Mouse (Mus musculus): ENCODE results near the gene Pik3r5. TPM values are rescaled to one million over a fixed set of nuclear protein-coding genes. Genes with fewer than 3 reads are reported as not detected.
A peak's percentile ranks its signal among the peaks of the same experiment; 100 is the strongest.

Pik3r5 gene
- polyA plus RNA-seq, 1 experiment from 2014 or later, result 0.65 TPM

DNA sequence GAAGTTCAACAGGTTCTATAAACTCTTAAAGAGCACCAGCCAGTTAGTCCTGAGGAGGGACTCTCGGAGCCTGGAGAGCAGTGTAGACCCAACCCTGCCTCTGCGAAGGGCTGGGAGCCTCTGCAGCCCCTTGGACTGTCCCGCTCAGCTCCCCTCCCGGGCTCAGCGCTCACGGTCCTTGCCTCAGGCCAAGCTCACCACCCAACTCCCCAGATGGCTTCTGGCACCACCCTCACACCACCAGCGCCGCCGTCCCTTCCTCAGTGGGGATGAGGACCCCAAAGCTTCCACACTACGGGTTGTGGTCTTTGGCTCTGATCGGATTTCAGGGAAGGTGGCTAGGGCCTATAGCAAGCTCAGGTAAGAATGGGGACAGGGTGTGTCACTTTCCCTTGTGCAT is 60.7 kb downstream of the Pik3r5 start:
- H3K9me3 ChIP-seq (ENCODE audit: control insufficient read depth, low read length), result no peaks in the 10 kb centered on the region
- H3K27me3 ChIP-seq (ENCODE audit: control insufficient read depth, insufficient read depth, low read length), result no peaks in the 10 kb centered on the region
- peaks cover 20 to 21% of the 10 kb centered on the region in 2 experiments for H3K4me1 ChIP-seq (ENCODE audit: control insufficient read depth in 2 of 2, insufficient read depth in 2 of 2, low read length in 2 of 2)
- no peak overlapping the region for H3K27ac ChIP-seq (replicated peaks in 1 of 2; ENCODE audit: control insufficient read depth in 1 of 2, insufficient read depth in 1 of 2, low read depth in 2 of 2, low read length in 2 of 2)
- no peak overlapping the region for H3K9ac ChIP-seq (ENCODE audit: low read length)
- H3K4me2 ChIP-seq (ENCODE audit: low read length), result no peak overlapping the region
- no peak for ATAC-seq (ENCODE audit: insufficient number of reproducible peaks, insufficient read depth, low FRiP score, low read depth)
- 86% methylated on average over 11 of the region's 11 CpGs for WGBS
- no peak overlapping the region for H3K4me3 ChIP-seq (ENCODE audit: control insufficient read depth in 1 of 2, insufficient read depth in 1 of 2, low read depth in 1 of 2, low read length in 2 of 2)
- no peaks in the 10 kb centered on the region for H3K36me3 ChIP-seq (ENCODE audit: control insufficient read depth, insufficient read depth, low read length)

DNA sequence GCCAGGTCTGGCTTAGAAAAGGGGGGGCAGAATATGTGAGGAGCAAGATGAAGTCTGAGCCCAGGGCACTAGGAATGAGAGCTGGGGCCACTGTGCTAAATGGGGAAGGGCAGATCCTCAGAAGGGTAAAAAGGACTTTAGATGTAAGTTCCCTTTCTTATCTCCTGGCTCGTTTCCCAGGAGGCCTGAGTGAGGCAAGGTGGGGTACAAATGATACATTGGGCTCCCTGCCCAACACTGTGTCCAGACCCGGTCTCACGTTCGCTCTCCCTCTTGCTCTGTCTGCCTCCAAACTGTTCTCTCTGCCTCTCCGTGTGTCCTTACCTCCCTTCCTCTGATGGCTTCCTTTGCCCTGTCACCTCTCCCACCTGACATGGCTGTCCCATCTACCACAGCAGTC is 61.8 kb downstream of the Pik3r5 start:
- peak; percentile 38 for ATAC-seq (ENCODE audit: insufficient number of reproducible peaks, insufficient read depth, low FRiP score, low read depth)
- Histone ChIP-seq H3K27ac (replicated peaks in 1 of 2; ENCODE audit: control insufficient read depth in 1 of 2, insufficient read depth in 1 of 2, low read depth in 2 of 2, low read length in 2 of 2) (peak overlapping the region; percentile 24 to 31), H3K36me3 (ENCODE audit: control insufficient read depth, insufficient read depth, low read length) (no peaks in the 10 kb centered on the region)

DNA sequence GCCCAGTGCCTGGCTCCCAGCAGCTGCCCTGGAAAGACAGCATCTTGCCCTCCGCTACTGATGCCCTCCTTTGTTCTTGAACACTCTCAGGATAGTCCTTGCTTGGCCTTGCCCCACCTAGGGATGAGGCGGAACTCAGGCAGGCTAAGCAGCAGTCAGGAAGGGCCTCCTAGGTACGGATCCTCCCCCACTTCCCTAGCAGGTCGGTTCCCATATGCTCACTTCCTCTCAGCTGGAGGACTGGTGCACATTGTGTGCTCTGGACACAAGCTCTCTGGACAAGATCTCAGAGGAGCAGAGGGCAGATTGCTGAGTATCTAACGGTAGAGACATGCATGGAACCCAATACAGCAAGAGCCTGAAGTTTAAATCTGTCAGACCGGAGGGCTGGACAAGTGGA is 65.2 kb downstream of the Pik3r5 start:
- H3K9ac ChIP-seq (ENCODE audit: low read length), result no peak overlapping the region
- WGBS, result 55% methylated on average over 6 of the region's 6 CpGs
- no peak for ATAC-seq (ENCODE audit: insufficient number of reproducible peaks, insufficient read depth, low FRiP score, low read depth)

More for the DNA sequence above, 61.8 kb downstream of the Pik3r5 start:
- WGBS, result 16% methylated on average over 5 of the region's 5 CpGs
- Histone ChIP-seq H3K27me3 (ENCODE audit: control insufficient read depth, insufficient read depth, low read length) (no peaks in the 10 kb centered on the region), H3K9ac (ENCODE audit: low read length) (no peak overlapping the region; the same call in 1 of the 2 replicates), H3K4me1 (ENCODE audit: control insufficient read depth in 2 of 2, insufficient read depth in 2 of 2, low read length in 2 of 2) (peaks cover 20 to 21% of the 10 kb centered on the region in 2 experiments), H3K9me3 (ENCODE audit: control insufficient read depth, low read length) (no peaks in the 10 kb centered on the region), H3K4me3 (ENCODE audit: control insufficient read depth in 1 of 2, insufficient read depth in 1 of 2, low read depth in 1 of 2, low read length in 2 of 2) (no peak overlapping the region), H3K4me2 (ENCODE audit: low read length) (peak overlapping the region; percentile 21; the same call in 1 of the 2 replicates)

DNA sequence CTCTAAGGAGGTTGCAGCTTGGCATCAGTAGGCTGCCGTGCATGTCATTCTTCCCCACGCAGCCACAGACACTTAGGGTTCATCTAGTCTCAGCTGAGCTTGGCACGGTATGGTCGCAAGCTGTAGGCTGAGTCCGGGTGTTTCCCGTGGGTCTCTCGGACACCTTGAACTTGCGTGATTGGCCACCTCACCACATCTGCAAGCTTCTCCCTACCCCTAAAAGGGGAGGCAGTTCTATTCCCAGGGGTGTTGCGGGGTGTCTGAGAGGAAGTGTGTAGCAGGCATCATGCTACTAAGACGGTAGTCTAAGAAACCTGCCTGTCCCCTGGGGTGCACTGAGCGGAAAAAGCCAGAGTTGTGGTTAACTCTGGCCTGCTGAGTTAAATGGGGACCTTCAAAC is 66.6 kb downstream of the Pik3r5 start:
- no peaks in the 10 kb centered on the region for H3K36me3 ChIP-seq (ENCODE audit: control insufficient read depth, insufficient read depth, low read length)
- H3K27me3 ChIP-seq (ENCODE audit: control insufficient read depth, insufficient read depth, low read length), result no peaks in the 10 kb centered on the region
- H3K4me2 ChIP-seq (ENCODE audit: low read length), result no peak overlapping the region
- no peak overlapping the region for H3K4me3 ChIP-seq (ENCODE audit: control insufficient read depth in 1 of 2, insufficient read depth in 1 of 2, low read depth in 1 of 2, low read length in 2 of 2)
- H3K9ac ChIP-seq (ENCODE audit: low read length), result no peak overlapping the region
- no peak for ATAC-seq (ENCODE audit: insufficient number of reproducible peaks, insufficient read depth, low FRiP score, low read depth)
- WGBS, result 83% methylated on average over 11 of the region's 11 CpGs
- peaks cover 17 to 21% of the 10 kb centered on the region in 2 experiments for H3K4me1 ChIP-seq (ENCODE audit: control insufficient read depth in 2 of 2, insufficient read depth in 2 of 2, low read length in 2 of 2)
- H3K27ac ChIP-seq (replicated peaks in 1 of 2; ENCODE audit: control insufficient read depth in 1 of 2, insufficient read depth in 1 of 2, low read depth in 2 of 2, low read length in 2 of 2), result no peak overlapping the region
- no peaks in the 10 kb centered on the region for H3K9me3 ChIP-seq (ENCODE audit: control insufficient read depth, low read length)

More for the DNA sequence above, 65.2 kb downstream of the Pik3r5 start:
- Histone ChIP-seq H3K4me2 (ENCODE audit: low read length) (no peak overlapping the region), H3K4me1 (ENCODE audit: control insufficient read depth in 2 of 2, insufficient read depth in 2 of 2, low read length in 2 of 2) (peaks cover 23 to 28% of the 10 kb centered on the region in 2 experiments), H3K27me3 (ENCODE audit: control insufficient read depth, insufficient read depth, low read length) (no peaks in the 10 kb centered on the region), H3K27ac (replicated peaks in 1 of 2; ENCODE audit: control insufficient read depth in 1 of 2, insufficient read depth in 1 of 2, low read depth in 2 of 2, low read length in 2 of 2) (0 out of 4 replicates have a peak overlapping the region, but pooled peaks of 1 of the 2 experiments have one; percentile 9), H3K4me3 (ENCODE audit: control insufficient read depth in 1 of 2, insufficient read depth in 1 of 2, low read depth in 1 of 2, low read length in 2 of 2) (no peak overlapping the region), H3K9me3 (ENCODE audit: control insufficient read depth, low read length) (no peaks in the 10 kb centered on the region), H3K36me3 (ENCODE audit: control insufficient read depth, insufficient read depth, low read length) (no peaks in the 10 kb centered on the region)

DNA sequence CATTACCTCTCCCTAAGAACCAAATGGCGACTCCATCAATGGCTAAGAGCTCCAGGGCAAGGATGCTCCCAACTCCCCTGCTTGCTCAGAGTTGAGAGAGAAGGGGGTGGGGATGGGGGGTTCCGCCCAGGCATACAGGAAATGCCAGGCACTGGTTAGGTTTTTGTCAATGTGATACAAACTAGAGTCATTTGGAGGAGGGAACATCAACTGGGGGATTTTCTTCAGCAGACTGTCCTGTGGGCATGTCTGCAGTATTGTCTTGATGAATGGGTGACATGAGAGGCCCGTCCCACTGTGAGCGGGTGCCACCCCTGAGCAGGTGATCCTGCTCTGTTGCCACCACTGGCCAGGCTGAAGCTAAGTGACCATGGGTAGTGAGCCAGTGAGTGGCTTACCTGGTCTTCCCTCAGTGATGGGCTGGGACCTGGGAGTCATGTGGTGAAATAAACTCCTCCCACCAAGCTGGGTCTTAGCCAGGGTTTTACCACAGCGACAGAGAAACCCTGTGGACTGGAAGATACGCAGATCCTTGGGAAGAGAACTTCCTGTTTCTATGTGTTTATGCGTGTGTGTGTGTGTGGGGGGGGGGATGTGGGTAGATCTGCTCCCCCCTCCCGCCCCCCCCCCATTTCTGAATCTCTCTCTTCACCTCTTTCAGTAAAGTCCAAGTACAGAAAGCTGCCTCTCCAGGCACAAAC is 67.2 kb downstream of the Pik3r5 start:
- H3K27me3 ChIP-seq (ENCODE audit: control insufficient read depth, insufficient read depth, low read length), result no peaks in the 10 kb centered on the region
- no peak for ATAC-seq (ENCODE audit: insufficient number of reproducible peaks, insufficient read depth, low FRiP score, low read depth)
- H3K36me3 ChIP-seq (ENCODE audit: control insufficient read depth, insufficient read depth, low read length), result no peaks in the 10 kb centered on the region
- 75% methylated on average over 7 of the region's 8 CpGs for WGBS
- H3K4me2 ChIP-seq (ENCODE audit: low read length), result no peak overlapping the region
- no peak overlapping the region for H3K27ac ChIP-seq (replicated peaks in 1 of 2; ENCODE audit: control insufficient read depth in 1 of 2, insufficient read depth in 1 of 2, low read depth in 2 of 2, low read length in 2 of 2)
- no peak overlapping the region for H3K4me3 ChIP-seq (ENCODE audit: control insufficient read depth in 1 of 2, insufficient read depth in 1 of 2, low read depth in 1 of 2, low read length in 2 of 2)
- no peak overlapping the region for H3K9ac ChIP-seq (ENCODE audit: low read length)
- H3K4me1 ChIP-seq (ENCODE audit: control insufficient read depth in 2 of 2, insufficient read depth in 2 of 2, low read length in 2 of 2), result peaks cover 10 to 14% of the 10 kb centered on the region in 2 experiments
- no peaks in the 10 kb centered on the region for H3K9me3 ChIP-seq (ENCODE audit: control insufficient read depth, low read length)

DNA sequence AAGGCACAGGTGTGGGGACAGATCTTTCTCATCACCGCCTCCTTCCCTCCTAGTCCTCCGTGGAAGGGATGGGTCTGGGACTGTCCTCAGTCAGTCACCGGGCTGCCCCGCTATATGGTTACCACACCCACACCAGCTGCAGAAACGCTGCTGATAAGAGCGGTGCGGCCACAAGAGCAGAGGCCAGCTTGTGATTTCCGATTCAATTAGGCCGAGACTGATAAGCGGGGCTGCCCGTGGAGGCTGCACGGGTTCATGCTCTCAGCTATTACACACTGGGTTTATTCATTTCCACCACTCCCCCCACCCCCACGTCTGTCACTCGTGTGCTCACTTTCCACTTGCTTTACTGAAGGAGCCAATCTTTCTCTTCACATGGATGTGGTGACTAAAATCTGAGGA is 69.0 kb downstream of the Pik3r5 start:
- H3K27me3 ChIP-seq (ENCODE audit: control insufficient read depth, insufficient read depth, low read length), result no peaks in the 10 kb centered on the region
- ATAC-seq (ENCODE audit: insufficient number of reproducible peaks, insufficient read depth, low FRiP score, low read depth), result peak; percentile 52; the same call in 1 of the 2 replicates
- no peaks in the 10 kb centered on the region for H3K9me3 ChIP-seq (ENCODE audit: control insufficient read depth, low read length)
- H3K36me3 ChIP-seq (ENCODE audit: control insufficient read depth, insufficient read depth, low read length), result no peaks in the 10 kb centered on the region
- H3K27ac ChIP-seq (replicated peaks in 1 of 2; ENCODE audit: control insufficient read depth in 1 of 2, insufficient read depth in 1 of 2, low read depth in 2 of 2, low read length in 2 of 2), result no peak overlapping the region
- peak overlapping the region; percentile 45 for H3K4me2 ChIP-seq (ENCODE audit: low read length)
- WGBS, result 8% methylated on average over 14 of the region's 14 CpGs
- H3K4me1 ChIP-seq (ENCODE audit: control insufficient read depth in 2 of 2, insufficient read depth in 2 of 2, low read length in 2 of 2), result peaks cover 7 to 11% of the 10 kb centered on the region in 2 experiments
- 0 out of 2 replicates have a peak overlapping the region, but pooled peaks have one; percentile 1 for H3K9ac ChIP-seq (ENCODE audit: low read length)
- H3K4me3 ChIP-seq (ENCODE audit: control insufficient read depth in 1 of 2, insufficient read depth in 1 of 2, low read depth in 1 of 2, low read length in 2 of 2), result no peak overlapping the region

DNA sequence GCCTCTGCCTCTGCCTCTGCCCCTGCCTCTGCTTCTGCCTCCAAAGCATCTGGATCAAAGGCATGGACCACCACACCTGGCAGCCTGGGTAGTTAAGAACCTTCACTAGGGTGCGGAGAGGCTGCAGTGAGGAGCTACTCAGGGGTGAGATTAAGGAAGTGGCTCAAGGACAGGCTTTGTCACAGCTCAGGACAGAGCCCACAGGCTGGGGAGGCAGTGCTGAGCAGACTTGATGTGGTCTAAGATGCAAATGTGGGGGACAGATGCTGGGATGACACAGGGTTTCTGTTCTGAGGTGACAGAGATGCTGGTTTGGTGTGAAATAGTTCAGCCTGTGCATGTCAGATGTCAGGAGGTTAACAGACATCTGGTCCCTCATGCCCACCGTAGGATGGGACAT is 70.5 kb downstream of the Pik3r5 start:
- H3K9me3 ChIP-seq (ENCODE audit: control insufficient read depth, low read length), result no peaks in the 10 kb centered on the region
- H3K9ac ChIP-seq (ENCODE audit: low read length), result no peak overlapping the region
- no peaks in the 10 kb centered on the region for H3K27me3 ChIP-seq (ENCODE audit: control insufficient read depth, insufficient read depth, low read length)
- ATAC-seq (ENCODE audit: insufficient number of reproducible peaks, insufficient read depth, low FRiP score, low read depth), result no peak
- H3K4me2 ChIP-seq (ENCODE audit: low read length), result no peak overlapping the region
- no peak overlapping the region for H3K27ac ChIP-seq (replicated peaks in 1 of 2; ENCODE audit: control insufficient read depth in 1 of 2, insufficient read depth in 1 of 2, low read depth in 2 of 2, low read length in 2 of 2)
- 72% methylated on average over 2 of the region's 2 CpGs for WGBS
- no peaks in the 10 kb centered on the region for H3K36me3 ChIP-seq (ENCODE audit: control insufficient read depth, insufficient read depth, low read length)
- peaks cover 7 to 11% of the 10 kb centered on the region in 2 experiments for H3K4me1 ChIP-seq (ENCODE audit: control insufficient read depth in 2 of 2, insufficient read depth in 2 of 2, low read length in 2 of 2)
- no peak overlapping the region for H3K4me3 ChIP-seq (ENCODE audit: control insufficient read depth in 1 of 2, insufficient read depth in 1 of 2, low read depth in 1 of 2, low read length in 2 of 2)

Measured in heart, embryonic 14.5 days (tissue).